Comparison of ENCODE assay signal across 30 mouse cellular contexts in the genomic region with DNA sequence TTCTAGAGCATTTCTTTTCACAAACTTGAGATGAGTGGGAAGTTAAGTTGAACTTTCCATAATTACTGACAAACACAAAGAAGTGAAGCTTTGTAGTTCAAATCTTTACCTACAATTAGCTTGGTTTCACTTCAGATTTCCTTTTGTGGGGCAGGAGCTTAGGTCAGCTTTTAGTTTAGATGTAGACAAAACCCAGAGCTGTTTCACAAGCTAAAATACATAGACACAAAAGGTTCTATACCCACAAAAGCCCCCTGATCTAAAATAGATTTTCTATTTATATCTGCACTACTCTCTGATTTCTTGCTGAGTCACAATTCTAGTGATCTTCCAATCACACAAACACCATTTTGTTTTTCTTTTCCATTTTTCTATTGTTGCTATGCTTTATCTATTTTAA.
"Had no signal": no experiment of that assay in that cellular context is flagged by ENCODE, and none has a peak within 500 bp of the region (broad histone marks: within the 10 kb centered on the region; RNA-seq: fewer than 3 reads in every experiment).

No protein-coding gene starts in this region.

- H3K27me3 ChIP-seq: heart, embryonic 12.5 days; heart, embryonic 13.5 days; heart, embryonic 15.5 days; hindbrain, embryonic 12.5 days; hindbrain, embryonic 13.5 days; hindbrain, embryonic 15.5 days; intestine, embryonic 15.5 days; kidney, embryonic 15.5 days had no signal

- H3K4me2 ChIP-seq: heart, embryonic 12.5 days; heart, embryonic 13.5 days; heart, embryonic 15.5 days; hindbrain, embryonic 12.5 days; hindbrain, embryonic 13.5 days; hindbrain, embryonic 14.5 days; hindbrain, embryonic 15.5 days; intestine, embryonic 15.5 days; kidney, embryonic 15.5 days had no signal

- DNase-seq: heart, postnatal 10 days; heart, postnatal 14 days; heart, postnatal 36 days; heart, postnatal 4 days; kidney, adult 11 months; kidney, adult 18-20 months; kidney, adult 2 months; kidney, adult 8-10 months; kidney, adult 9 months; kidney, postnatal 10 days; kidney, postnatal 14 days; kidney, postnatal 25 days; kidney, postnatal 36 days; kidney, postnatal 4 days; layer of hippocampus, adult 9-11 months; layer of hippocampus, postnatal 36 days had no signal

- H3K27ac ChIP-seq: heart, embryonic 13.5 days; heart, embryonic 15.5 days; hindbrain, embryonic 10.5 days; hindbrain, embryonic 12.5 days; hindbrain, embryonic 13.5 days; hindbrain, embryonic 14.5 days; hindbrain, embryonic 15.5 days; hindbrain, postnatal 0 days; intestine, embryonic 15.5 days; kidney, embryonic 15.5 days; kidney, postnatal 0 days; layer of hippocampus, adult 2 months; left cerebral cortex, adult 2 months had no signal

- H3K9me3 ChIP-seq: heart, embryonic 12.5 days; heart, embryonic 13.5 days; heart, embryonic 15.5 days; hindbrain, embryonic 10.5 days; hindbrain, embryonic 12.5 days; hindbrain, embryonic 13.5 days; hindbrain, embryonic 15.5 days; intestine, embryonic 15.5 days; kidney, embryonic 15.5 days had no signal

- H3K36me3 ChIP-seq: heart, embryonic 12.5 days; heart, embryonic 13.5 days; heart, embryonic 15.5 days; hindbrain, embryonic 10.5 days; hindbrain, embryonic 12.5 days; hindbrain, embryonic 13.5 days; hindbrain, embryonic 15.5 days; intestine, embryonic 15.5 days; kidney, embryonic 15.5 days had no signal

- H3K4me1 ChIP-seq: heart, embryonic 12.5 days; heart, embryonic 13.5 days; heart, embryonic 15.5 days; hindbrain, embryonic 10.5 days; hindbrain, embryonic 12.5 days; hindbrain, embryonic 13.5 days; hindbrain, embryonic 15.5 days; intestine, embryonic 15.5 days; kidney, embryonic 15.5 days had no signal

- H3K4me3 ChIP-seq: heart, embryonic 12.5 days; heart, embryonic 13.5 days; heart, embryonic 15.5 days; hindbrain, embryonic 10.5 days; hindbrain, embryonic 12.5 days; hindbrain, embryonic 13.5 days; hindbrain, embryonic 15.5 days; intestine, embryonic 15.5 days; kidney, embryonic 15.5 days; layer of hippocampus, adult 2 months; left cerebral cortex, adult 2 months had no signal

- H3K9ac ChIP-seq: heart, embryonic 12.5 days; heart, embryonic 13.5 days; heart, embryonic 15.5 days; hindbrain, embryonic 12.5 days; hindbrain, embryonic 13.5 days; hindbrain, embryonic 14.5 days; hindbrain, embryonic 15.5 days; intestine, embryonic 15.5 days; kidney, embryonic 15.5 days had no signal
